Mouse (Mus musculus): Measurements from ENCODE around the gene Cnpy1. TPM values are rescaled to one million over a fixed set of nuclear protein-coding genes. Genes with fewer than 3 reads are reported as not detected.

Gene Cnpy1
- polyA plus RNA-seq (2015; fragmentation: Nextera tagmentation; extraction: Ambion mirVana) = 0.12 and 0.15 TPM in 2 replicates

- no peaks in the 10 kb centered on the region for H3K4me1 ChIP-seq (ENCODE audit: insufficient read depth, low read length)
- 77% methylated on average over 10 of the region's 11 CpGs for WGBS
- no peak for ATAC-seq (ENCODE audit: low FRiP score, low TSS enrichment)
- H3K27ac ChIP-seq (ENCODE audit: low read length) = no peak within 1 kb of the TSS
- no peak within 1 kb of the TSS for H3K4me2 ChIP-seq (replicated peaks; ENCODE audit: low read depth, low read length)
- H3K36me3 ChIP-seq (ENCODE audit: insufficient read depth, low read length) = no peaks in the 10 kb centered on the region
- H3K9ac ChIP-seq (replicated peaks; ENCODE audit: low read length) = no peak within 1 kb of the TSS
- H3K4me3 ChIP-seq (ENCODE audit: low read length) = no peak within 1 kb of the TSS
- H3K27me3 ChIP-seq (ENCODE audit: insufficient read depth, low read length) = no peaks in the 10 kb centered on the region
- H3K9me3 ChIP-seq (ENCODE audit: low read length) = no peaks in the 10 kb centered on the region
These were observed at the start of gene Cnpy1 for GRCm38 (mm10) chr5:28245574-28245973. Cnpy1 (minus strand) TSS chr5:28245806.

- no peak overlapping the region for H3K9ac ChIP-seq (replicated peaks; ENCODE audit: low read length)
- H3K4me2 ChIP-seq (replicated peaks; ENCODE audit: low read depth, low read length) = no peak overlapping the region
- H3K9me3 ChIP-seq (ENCODE audit: low read length) = no peaks in the 10 kb centered on the region
- WGBS = 7% methylated on average over 6 of the region's 6 CpGs
- H3K4me1 ChIP-seq (ENCODE audit: insufficient read depth, low read length) = 0 out of 2 replicates have a peak, but pooled peaks cover 3% of the 10 kb centered on the region
- no peak overlapping the region for H3K27ac ChIP-seq (ENCODE audit: low read length)
- H3K4me3 ChIP-seq (ENCODE audit: low read length) = no peak overlapping the region
- no peak for ATAC-seq (ENCODE audit: low FRiP score, low TSS enrichment)
- H3K27me3 ChIP-seq (ENCODE audit: insufficient read depth, low read length) = no peaks in the 10 kb centered on the region
- H3K36me3 ChIP-seq (ENCODE audit: insufficient read depth, low read length) = no peaks in the 10 kb centered on the region
These were observed 48.4 kb upstream of the Cnpy1 start for GRCm38 (mm10) chr5:28293990-28294389.

DNA sequence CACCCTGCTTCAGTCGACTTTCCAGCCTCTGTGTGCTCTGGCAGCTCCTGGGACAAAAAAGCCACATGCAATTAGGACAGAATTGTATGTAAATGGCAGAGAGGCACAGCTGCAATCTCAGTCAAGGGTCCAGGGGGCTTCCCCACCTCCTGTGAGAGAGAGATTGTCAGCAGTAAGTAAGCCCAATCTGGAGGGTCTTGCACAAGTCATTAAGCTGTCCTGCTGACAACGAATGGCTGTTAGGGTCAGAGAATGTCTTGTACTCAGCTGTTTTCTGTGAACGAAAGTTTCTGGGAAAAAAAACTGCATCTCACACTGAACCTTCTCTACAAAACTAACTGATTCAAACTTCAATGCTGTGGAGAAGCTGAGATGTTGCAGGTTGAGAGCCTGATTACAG, 46.7 kb upstream of the Cnpy1 start:
- 9% methylated on average over 3 of the region's 3 CpGs for WGBS
- 0 out of 2 replicates have a peak, but pooled peaks cover 3% of the 10 kb centered on the region for H3K4me1 ChIP-seq (ENCODE audit: insufficient read depth, low read length)
- H3K36me3 ChIP-seq (ENCODE audit: insufficient read depth, low read length) = no peaks in the 10 kb centered on the region
- ATAC-seq (ENCODE audit: low FRiP score, low TSS enrichment) = no peak
- H3K27ac ChIP-seq (ENCODE audit: low read length) = no peak overlapping the region
- no peaks in the 10 kb centered on the region for H3K27me3 ChIP-seq (ENCODE audit: insufficient read depth, low read length)
- H3K9me3 ChIP-seq (ENCODE audit: low read length) = no peaks in the 10 kb centered on the region
- H3K4me3 ChIP-seq (ENCODE audit: low read length) = no peak overlapping the region
- H3K9ac ChIP-seq (replicated peaks; ENCODE audit: low read length) = no peak overlapping the region
- no peak overlapping the region for H3K4me2 ChIP-seq (replicated peaks; ENCODE audit: low read depth, low read length)

DNA sequence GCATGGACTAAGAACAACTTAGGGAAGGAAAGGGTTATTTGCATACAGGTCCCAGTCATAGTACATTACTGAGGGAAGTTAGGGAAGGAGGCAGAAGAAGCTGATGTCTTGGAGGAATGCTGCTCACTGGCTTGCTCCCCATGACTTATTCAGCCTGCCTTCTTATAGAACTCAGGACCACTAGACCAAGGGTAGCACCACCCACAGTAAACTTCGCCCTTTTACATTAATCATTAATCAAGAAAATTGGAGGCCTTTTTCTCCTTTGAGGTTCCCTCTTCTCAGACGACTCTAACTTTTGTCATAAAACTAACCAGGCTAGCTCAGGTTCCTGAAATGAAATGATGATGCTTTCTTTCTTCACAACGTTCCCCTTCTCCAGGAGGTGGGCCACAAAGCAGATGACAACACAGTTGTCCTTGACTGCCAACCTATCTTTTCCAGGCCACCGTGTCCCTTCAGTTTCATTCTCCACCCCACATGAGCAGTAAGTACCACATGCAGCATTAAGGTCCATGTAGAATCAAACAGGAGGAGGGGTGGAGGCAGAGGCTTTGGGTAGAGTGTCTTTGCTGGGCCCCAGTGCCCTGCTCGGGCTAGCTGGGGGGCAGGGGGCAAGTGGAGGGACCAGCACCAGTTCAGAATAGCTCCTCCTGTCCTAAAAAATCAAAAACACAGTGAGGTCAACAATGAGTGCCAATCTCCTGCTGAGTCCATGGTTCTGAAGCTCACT, 45.7 kb upstream of the Cnpy1 start:
- H3K4me2 ChIP-seq (replicated peaks; ENCODE audit: low read depth, low read length) = no peak overlapping the region

DNA sequence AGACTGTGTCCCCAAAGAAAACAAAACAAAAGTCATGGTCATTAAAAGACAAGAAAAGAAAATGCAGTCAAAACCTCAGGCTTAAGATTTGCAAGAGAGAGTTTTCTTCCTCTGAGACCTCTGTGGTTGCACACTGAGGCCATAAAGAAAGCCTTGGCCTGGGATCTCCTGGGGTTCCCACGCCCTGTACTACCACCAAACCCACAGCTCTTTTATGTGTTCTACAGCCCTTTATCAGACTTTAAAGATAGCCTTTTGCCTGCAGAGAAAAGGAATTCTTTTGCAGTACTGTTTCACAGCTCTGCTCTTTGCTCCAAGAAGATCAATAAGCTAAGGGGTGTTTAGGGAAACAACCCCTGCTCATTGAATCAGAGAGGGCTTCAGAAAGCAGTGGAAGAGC, 45.0 kb upstream of the Cnpy1 start:
- 67% methylated on average over 1 of the region's 1 CpGs for WGBS
- H3K36me3 ChIP-seq (ENCODE audit: insufficient read depth, low read length) = no peaks in the 10 kb centered on the region
- no peaks in the 10 kb centered on the region for H3K27me3 ChIP-seq (ENCODE audit: insufficient read depth, low read length)
- no peak overlapping the region for H3K9ac ChIP-seq (replicated peaks; ENCODE audit: low read length)
- no peak overlapping the region for H3K4me3 ChIP-seq (ENCODE audit: low read length)
- no peak for ATAC-seq (ENCODE audit: low FRiP score, low TSS enrichment)
- H3K4me2 ChIP-seq (replicated peaks; ENCODE audit: low read depth, low read length) = no peak overlapping the region
- H3K4me1 ChIP-seq (ENCODE audit: insufficient read depth, low read length) = 0 out of 2 replicates have a peak, but pooled peaks cover 3% of the 10 kb centered on the region
- H3K9me3 ChIP-seq (ENCODE audit: low read length) = no peaks in the 10 kb centered on the region
- H3K27ac ChIP-seq (ENCODE audit: low read length) = no peak overlapping the region

More for the DNA sequence above, 45.7 kb upstream of the Cnpy1 start:
- H3K36me3 ChIP-seq (ENCODE audit: insufficient read depth, low read length) = no peaks in the 10 kb centered on the region
- H3K9me3 ChIP-seq (ENCODE audit: low read length) = no peaks in the 10 kb centered on the region
- WGBS = 75% methylated on average over 5 of the region's 5 CpGs
- no peak overlapping the region for H3K27ac ChIP-seq (ENCODE audit: low read length)
- H3K9ac ChIP-seq (replicated peaks; ENCODE audit: low read length) = no peak overlapping the region
- ATAC-seq (ENCODE audit: low FRiP score, low TSS enrichment) = no peak
- no peaks in the 10 kb centered on the region for H3K27me3 ChIP-seq (ENCODE audit: insufficient read depth, low read length)
- 0 out of 2 replicates have a peak, but pooled peaks cover 3% of the 10 kb centered on the region for H3K4me1 ChIP-seq (ENCODE audit: insufficient read depth, low read length)
- no peak overlapping the region for H3K4me3 ChIP-seq (ENCODE audit: low read length)

- Histone ChIP-seq H3K4me2 (replicated peaks; ENCODE audit: low read depth, low read length) (no peak overlapping the region), H3K4me1 (ENCODE audit: insufficient read depth, low read length) (0 out of 2 replicates have a peak, but pooled peaks cover 3% of the 10 kb centered on the region), H3K4me3 (ENCODE audit: low read length) (no peak overlapping the region), H3K9me3 (ENCODE audit: low read length) (no peaks in the 10 kb centered on the region), H3K27ac (ENCODE audit: low read length) (no peak overlapping the region), H3K9ac (replicated peaks; ENCODE audit: low read length) (no peak overlapping the region), H3K27me3 (ENCODE audit: insufficient read depth, low read length) (no peaks in the 10 kb centered on the region), H3K36me3 (ENCODE audit: insufficient read depth, low read length) (no peaks in the 10 kb centered on the region)
- 15% methylated on average over 3 of the region's 3 CpGs for WGBS
- no peak for ATAC-seq (ENCODE audit: low FRiP score, low TSS enrichment)
These were observed 43.5 kb upstream of the Cnpy1 start for GRCm38 (mm10) chr5:28289111-28289510.

- no peaks in the 10 kb centered on the region for H3K36me3 ChIP-seq (ENCODE audit: insufficient read depth, low read length)
- H3K4me2 ChIP-seq (replicated peaks; ENCODE audit: low read depth, low read length) = no peak overlapping the region
- 72% methylated on average over 2 of the region's 2 CpGs for WGBS
- ATAC-seq (ENCODE audit: low FRiP score, low TSS enrichment) = no peak
- H3K27ac ChIP-seq (ENCODE audit: low read length) = no peak overlapping the region
- no peaks in the 10 kb centered on the region for H3K9me3 ChIP-seq (ENCODE audit: low read length)
- H3K4me1 ChIP-seq (ENCODE audit: insufficient read depth, low read length) = no peaks in the 10 kb centered on the region
- no peak overlapping the region for H3K4me3 ChIP-seq (ENCODE audit: low read length)
- H3K9ac ChIP-seq (replicated peaks; ENCODE audit: low read length) = no peak overlapping the region
- no peaks in the 10 kb centered on the region; the same call in 1 of the 2 replicates for H3K27me3 ChIP-seq (ENCODE audit: insufficient read depth, low read length)
These were observed 31.7 kb upstream of the Cnpy1 start for GRCm38 (mm10) chr5:28277279-28277678.

DNA sequence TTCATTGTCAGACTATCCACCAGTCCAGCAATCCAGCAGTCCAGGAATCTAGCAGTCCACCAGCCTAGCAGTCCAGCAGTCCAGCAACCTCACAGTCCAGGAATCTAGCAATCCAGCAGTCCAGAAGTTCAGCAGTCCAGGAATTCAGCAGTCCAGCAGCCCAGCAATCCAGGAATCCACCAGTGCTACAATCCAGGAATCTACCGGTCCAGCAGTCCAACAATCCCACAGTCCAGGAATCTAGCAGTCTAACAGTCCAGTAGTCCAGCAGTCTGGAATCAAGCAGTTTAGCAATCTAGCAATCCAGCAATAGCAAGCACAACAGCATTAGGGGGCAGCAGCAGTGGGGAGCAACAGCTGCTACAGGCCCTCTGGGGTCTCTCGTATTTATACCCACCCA, 27.2 kb upstream of the Cnpy1 start:
- no peak for ATAC-seq (ENCODE audit: low FRiP score, low TSS enrichment)

DNA sequence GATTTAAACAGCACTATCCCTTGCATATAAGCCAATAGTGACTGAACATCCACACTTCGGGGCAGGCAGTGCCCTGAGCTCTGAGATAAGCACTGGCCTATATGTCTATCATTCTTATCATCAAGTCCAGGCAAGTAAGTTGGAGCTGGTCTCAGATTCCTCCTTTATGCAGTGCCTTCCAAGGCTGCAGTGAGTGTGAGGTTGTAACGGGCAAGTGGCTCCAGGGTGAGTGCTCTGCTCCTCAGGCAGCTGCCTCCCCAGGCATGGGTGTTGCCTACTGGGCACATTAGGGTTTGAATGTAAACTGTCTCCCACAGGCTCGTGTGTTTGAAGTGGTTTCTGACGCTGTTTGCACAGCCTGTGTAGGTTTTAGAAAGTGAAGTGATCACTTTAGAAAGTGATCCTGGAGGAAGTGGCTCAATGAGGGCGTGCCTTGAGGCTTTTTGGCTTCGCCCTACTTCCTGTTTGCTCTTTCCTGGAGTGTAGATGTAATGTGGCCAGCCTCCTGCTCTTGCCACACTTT, 23.9 kb upstream of the Cnpy1 start:
- Histone ChIP-seq H3K27ac (ENCODE audit: low read length) (no peak overlapping the region), H3K4me3 (ENCODE audit: low read length) (no peak overlapping the region), H3K9ac (replicated peaks; ENCODE audit: low read length) (no peak overlapping the region), H3K4me2 (replicated peaks; ENCODE audit: low read depth, low read length) (no peak overlapping the region), H3K36me3 (ENCODE audit: insufficient read depth, low read length) (no peaks in the 10 kb centered on the region), H3K4me1 (ENCODE audit: insufficient read depth, low read length) (no peaks in the 10 kb centered on the region), H3K27me3 (ENCODE audit: insufficient read depth, low read length) (no peaks in the 10 kb centered on the region), H3K9me3 (ENCODE audit: low read length) (no peaks in the 10 kb centered on the region)
- ATAC-seq (ENCODE audit: low FRiP score, low TSS enrichment) = no peak
- 54% methylated on average over 6 of the region's 6 CpGs for WGBS

More for the DNA sequence above, 27.2 kb upstream of the Cnpy1 start:
- Histone ChIP-seq H3K27ac (ENCODE audit: low read length) (no peak overlapping the region), H3K9ac (replicated peaks; ENCODE audit: low read length) (no peak overlapping the region), H3K4me1 (ENCODE audit: insufficient read depth, low read length) (no peaks in the 10 kb centered on the region), H3K27me3 (ENCODE audit: insufficient read depth, low read length) (no peaks in the 10 kb centered on the region; the same call in 1 of the 2 replicates), H3K4me2 (replicated peaks; ENCODE audit: low read depth, low read length) (no peak overlapping the region), H3K4me3 (ENCODE audit: low read length) (no peak overlapping the region), H3K9me3 (ENCODE audit: low read length) (no peaks in the 10 kb centered on the region), H3K36me3 (ENCODE audit: insufficient read depth, low read length) (no peaks in the 10 kb centered on the region)
- 72% methylated on average over 2 of the region's 2 CpGs for WGBS

GRCm38 (mm10) chr5:28267576-28267975, 22.0 kb upstream of the Cnpy1 start:
- no peaks in the 10 kb centered on the region for H3K36me3 ChIP-seq (ENCODE audit: insufficient read depth, low read length)
- H3K4me2 ChIP-seq (replicated peaks; ENCODE audit: low read depth, low read length) = no peak overlapping the region
- H3K27ac ChIP-seq (ENCODE audit: low read length) = no peak overlapping the region
- H3K9me3 ChIP-seq (ENCODE audit: low read length) = no peaks in the 10 kb centered on the region
- no peaks in the 10 kb centered on the region for H3K4me1 ChIP-seq (ENCODE audit: insufficient read depth, low read length)
- H3K9ac ChIP-seq (replicated peaks; ENCODE audit: low read length) = no peak overlapping the region
- 27% methylated on average over 2 of the region's 2 CpGs for WGBS
- ATAC-seq (ENCODE audit: low FRiP score, low TSS enrichment) = no peak
- H3K27me3 ChIP-seq (ENCODE audit: insufficient read depth, low read length) = no peaks in the 10 kb centered on the region
- H3K4me3 ChIP-seq (ENCODE audit: low read length) = no peak overlapping the region

Measured in kidney, embryonic 16.5 days (tissue).